Mouse (Mus musculus) midbrain, embryonic 14.5 days (tissue): ENCODE data around the gene Ddx55. TPM values are rescaled to one million over a fixed set of nuclear protein-coding genes. Genes with fewer than 3 reads are reported as not detected.
"Not testable (repeated sequence)": the region's sequence is repeated elsewhere in the genome, so short reads cannot be mapped to it uniquely, and the experiment has no call there.

ENCODE experiments used
- ATAC-seq: fragments of 200-750 bp; cut with Nextera tagmentation; 2 replicates; pipeline ENCODE4 v1.8.0; 2017; ENCODE audit warnings: moderate number of reproducible peaks, moderate library complexity; ENCODE audit not compliant: low FRiP score, low TSS enrichment
- DNase-seq: peaks from one replicate; pipeline ENCODE4 v3.0.0-alpha.2; 2015
- H3K27ac ChIP-seq: fragments of 300-500 bp; sonication (generic); replicated peaks from 2 replicates; pipeline ENCODE4 v1.5.1; 2014; ENCODE audit warnings: mild to moderate bottlenecking, low read depth, low read length, moderate library complexity
- H3K27me3 ChIP-seq: fragments of 300-500 bp; sonication (generic); 2 replicates; pipeline ENCODE4 v1.6.1; 2014; ENCODE audit warnings: low read length, control low read depth, mixed read lengths; ENCODE audit not compliant: control insufficient read depth, insufficient read depth
- H3K36me3 ChIP-seq: fragments of 300-500 bp; sonication (generic); 2 replicates; pipeline ENCODE4 v1.6.1; 2014; ENCODE audit warnings: low read length, control low read depth; ENCODE audit not compliant: control insufficient read depth, insufficient read depth
- H3K4me1 ChIP-seq: fragments of 300-500 bp; sonication (generic); 2 replicates; pipeline ENCODE4 v1.6.1; 2014; ENCODE audit warnings: mild to moderate bottlenecking, antibody characterized with exemption, low read length, control low read depth; ENCODE audit not compliant: control insufficient read depth, insufficient read depth
- H3K4me2 ChIP-seq: fragments of 300-500 bp; sonication (generic); 2 replicates; pipeline ENCODE4 v1.6.1; 2014; ENCODE audit warnings: mild to moderate bottlenecking, low read length, moderate library complexity
- H3K4me3 ChIP-seq: fragments of 300-500 bp; sonication (generic); replicated peaks from 2 replicates; pipeline ENCODE4 v1.5.1; 2014; ENCODE audit warnings: low read depth, low read length
- H3K9ac ChIP-seq: fragments of 300-500 bp; sonication (generic); replicated peaks from 2 replicates; pipeline ENCODE4 v1.6.1; 2014; ENCODE audit warnings: mild to moderate bottlenecking, low read length, moderate library complexity
- H3K9me3 ChIP-seq: fragments of 300-500 bp; sonication (generic); 2 replicates; pipeline ENCODE4 v1.6.1; 2016; ENCODE audit warnings: low read length, control low read depth, mixed read lengths; ENCODE audit not compliant: control insufficient read depth
- WGBS: fragments of 180-500 bp; shearing (Covaris S2); extraction: QIAGEN DNeasy Blood & Tissue Kit; methylation state at CpG from one replicate; pipeline ENCODE4 v1.1.7; 2014; 5-methylcytosine and 5-hydroxymethylcytosine counted together
- polyA plus RNA-seq: library from polyadenylated mRNA; unstranded; fragments of >200 nt; fragmentation: Nextera tagmentation; extraction: Ambion mirVana; gene quantifications from 2 replicates; pipeline ENCODE4 v1.2.1, GENCODE M21; 2014

Ddx55 gene
- polyA plus RNA-seq, 1 experiment from 2014 or later = 22.1 TPM

- Histone ChIP-seq H3K4me1 (peaks cover 7% of the 10 kb centered on the region), H3K9me3 (no peaks in the 10 kb centered on the region), H3K36me3 (peaks cover 30% of the 10 kb centered on the region), H3K4me3 (peak overlapping the region; percentile 86), H3K9ac (peak overlapping the region; percentile 76), H3K4me2 (peak overlapping the region; percentile 71), H3K27ac (peak overlapping the region; percentile 74), H3K27me3 (no peaks in the 10 kb centered on the region)
- ATAC-seq = peak; percentile 71
- under 1% methylated on average over 71 of the region's 89 CpGs for WGBS
- DNase-seq = peak; percentile 75
Measured at GRCm38 (mm10) chr5:124540905-124541601, 11.6 kb upstream of the Ddx55 start.

GRCm38 (mm10) chr5:124541602-124541973 is 11.1 kb upstream of the Ddx55 start:
- DNase-seq (no peak), ATAC-seq (no peak)
- H3K27ac ChIP-seq = no peak overlapping the region
- peak overlapping the region; percentile 71 for H3K4me2 ChIP-seq
- no peaks in the 10 kb centered on the region for H3K9me3 ChIP-seq
- 16% methylated on average over 8 of the region's 8 CpGs for WGBS
- H3K27me3 ChIP-seq = no peaks in the 10 kb centered on the region
- H3K4me3 ChIP-seq = peak overlapping the region; percentile 86
- peaks cover 36% of the 10 kb centered on the region for H3K36me3 ChIP-seq
- H3K9ac ChIP-seq = peak overlapping the region; percentile 76
- peaks cover 7% of the 10 kb centered on the region for H3K4me1 ChIP-seq

- not testable (repeated sequence) for H3K4me2 ChIP-seq, H3K9ac ChIP-seq, H3K4me1 ChIP-seq, DNase-seq, H3K27me3 ChIP-seq, ATAC-seq, H3K4me3 ChIP-seq, H3K27ac ChIP-seq, H3K9me3 ChIP-seq
- peaks cover 45% of the 10 kb centered on the region for H3K36me3 ChIP-seq
- WGBS = 86% methylated on average over 4 of the region's 4 CpGs
Measured at GRCm38 (mm10) chr5:124550737-124551136, 1.9 kb upstream of the Ddx55 start.

- not testable (repeated sequence) for H3K4me1 ChIP-seq, H3K9me3 ChIP-seq, ATAC-seq, H3K9ac ChIP-seq, H3K27ac ChIP-seq, DNase-seq, H3K27me3 ChIP-seq
- Histone ChIP-seq H3K4me2 (peak overlapping the region; percentile 78), H3K4me3 (peak overlapping the region; percentile 76), H3K36me3 (peaks cover 44% of the 10 kb centered on the region)
- WGBS = 32% methylated on average over 5 of the region's 5 CpGs
Measured at GRCm38 (mm10) chr5:124551349-124552093, 1.1 kb upstream of the Ddx55 start.

- 10% methylated on average over 9 of the region's 9 CpGs for WGBS
- ATAC-seq (no peak), DNase-seq (peak; percentile 24)
- peak overlapping the region; percentile 78 for H3K4me2 ChIP-seq
- no peaks in the 10 kb centered on the region for H3K9me3 ChIP-seq
- H3K9ac ChIP-seq = peak overlapping the region; percentile 75
- H3K27me3 ChIP-seq = no peaks in the 10 kb centered on the region
- peaks cover 44% of the 10 kb centered on the region for H3K36me3 ChIP-seq
- peak overlapping the region; percentile 76 for H3K4me3 ChIP-seq
- H3K27ac ChIP-seq = peak overlapping the region; percentile 84; the same call in 1 of the 2 replicates
- H3K4me1 ChIP-seq = 0 out of 2 replicates have a peak, but pooled peaks cover 5% of the 10 kb centered on the region
Measured at GRCm38 (mm10) chr5:124552094-124552472, 581 bp upstream of the Ddx55 start.

GRCm38 (mm10) chr5:124553607-124554006 is 943 bp downstream of the Ddx55 start:
- H3K27ac ChIP-seq = no peak overlapping the region

GRCm38 (mm10) chr5:124555145-124555544 is 2.5 kb downstream of the Ddx55 start:
- H3K27ac ChIP-seq = no peak overlapping the region
- H3K4me1 ChIP-seq = 0 out of 2 replicates have a peak, but pooled peaks cover 5% of the 10 kb centered on the region
- DNase-seq = peak; percentile 56
- no peak overlapping the region for H3K4me2 ChIP-seq
- no peak overlapping the region for H3K4me3 ChIP-seq
- 81% methylated on average over 1 of the region's 1 CpGs for WGBS
- ATAC-seq = no peak
- H3K27me3 ChIP-seq = no peaks in the 10 kb centered on the region
- no peak overlapping the region for H3K9ac ChIP-seq
- H3K9me3 ChIP-seq = no peaks in the 10 kb centered on the region
- H3K36me3 ChIP-seq = peaks cover 58% of the 10 kb centered on the region

More at GRCm38 (mm10) chr5:124553607-124554006, 943 bp downstream of the Ddx55 start:
- H3K9me3 ChIP-seq = no peaks in the 10 kb centered on the region
- no peaks in the 10 kb centered on the region for H3K27me3 ChIP-seq
- no peak overlapping the region for H3K9ac ChIP-seq
- H3K4me3 ChIP-seq = peak overlapping the region; percentile 76
- DNase-seq (no peak), ATAC-seq (no peak)
- peaks cover 46% of the 10 kb centered on the region for H3K36me3 ChIP-seq
- H3K4me1 ChIP-seq = 0 out of 2 replicates have a peak, but pooled peaks cover 5% of the 10 kb centered on the region
- H3K4me2 ChIP-seq = peak overlapping the region; percentile 78
- 60% methylated on average over 6 of the region's 6 CpGs for WGBS

- DNase-seq = no peak
Measured at GRCm38 (mm10) chr5:124571068-124571467, 18.4 kb downstream of the Ddx55 start.

More at GRCm38 (mm10) chr5:124571068-124571467, 18.4 kb downstream of the Ddx55 start:
- no peak overlapping the region for H3K27ac ChIP-seq
- no peak overlapping the region for H3K4me2 ChIP-seq
- no peaks in the 10 kb centered on the region for H3K4me1 ChIP-seq
- no peak overlapping the region for H3K9ac ChIP-seq
- H3K27me3 ChIP-seq = no peaks in the 10 kb centered on the region
- no peak overlapping the region for H3K4me3 ChIP-seq
- peaks cover 96% of the 10 kb centered on the region for H3K36me3 ChIP-seq
- no peak for ATAC-seq
- H3K9me3 ChIP-seq = no peaks in the 10 kb centered on the region
- 88% methylated on average over 12 of the region's 12 CpGs for WGBS
